Mouse (Mus musculus): ENCODE data around the gene Vnn3.

Vnn3 gene

DNA sequence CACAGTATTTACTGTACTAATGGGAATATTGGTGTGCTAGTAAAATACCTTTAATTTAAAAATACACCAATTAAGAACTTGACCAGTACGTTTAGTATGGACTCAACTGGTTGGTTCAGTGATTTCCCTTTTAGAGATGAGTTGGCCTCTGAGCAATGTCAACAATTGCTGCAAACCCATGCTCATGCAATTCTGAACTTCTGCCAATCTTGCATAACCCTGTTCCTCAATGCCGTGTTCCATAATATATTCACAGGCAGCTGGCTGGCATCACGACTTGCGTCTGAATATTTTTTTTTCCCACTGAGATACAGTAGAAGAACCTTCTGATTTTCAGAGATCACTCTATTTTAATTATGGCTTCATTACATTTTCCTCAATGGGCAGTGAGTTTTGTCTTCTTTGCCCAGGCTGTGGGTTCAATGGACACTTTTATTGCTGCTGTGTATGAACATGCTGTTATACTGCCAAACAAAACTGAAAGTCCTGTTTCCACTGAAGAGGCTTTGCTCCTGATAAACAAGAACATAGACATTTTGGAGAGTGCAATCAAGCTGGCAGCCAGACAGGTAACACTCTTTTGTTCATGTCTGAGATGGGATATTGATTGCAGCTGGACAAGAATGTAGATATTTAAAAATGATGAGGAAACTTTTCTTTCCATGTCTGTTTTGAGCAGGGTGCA lies at the start of gene Vnn3:
Gene Vnn3, plus strand, starts transcription at position 235 of the 685 bp plus-strand sequence.
- WGBS, result 55% methylated on average over 4 of the region's 4 CpGs

DNA sequence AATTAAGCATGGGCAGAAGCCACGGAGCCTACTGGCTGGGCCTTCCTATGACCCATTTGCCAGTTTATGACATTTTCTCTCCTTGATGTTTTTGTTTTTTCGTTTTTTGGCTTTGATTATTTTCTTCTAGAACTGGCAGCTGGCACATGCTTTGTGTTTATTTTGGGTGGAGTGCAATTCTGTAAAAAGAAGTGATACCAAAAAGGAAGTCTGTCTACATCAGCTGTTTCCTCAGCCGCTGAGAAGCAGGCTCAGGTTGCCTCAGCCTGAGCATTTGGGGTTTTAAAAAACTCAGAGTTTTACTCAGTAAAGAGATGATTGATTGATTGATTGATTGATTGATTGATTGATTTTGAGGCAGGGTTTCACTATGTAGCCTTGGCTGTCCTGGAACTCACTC lies 48.4 kb upstream of the Vnn3 start:
- 30% methylated on average over 3 of the region's 3 CpGs for WGBS

DNA sequence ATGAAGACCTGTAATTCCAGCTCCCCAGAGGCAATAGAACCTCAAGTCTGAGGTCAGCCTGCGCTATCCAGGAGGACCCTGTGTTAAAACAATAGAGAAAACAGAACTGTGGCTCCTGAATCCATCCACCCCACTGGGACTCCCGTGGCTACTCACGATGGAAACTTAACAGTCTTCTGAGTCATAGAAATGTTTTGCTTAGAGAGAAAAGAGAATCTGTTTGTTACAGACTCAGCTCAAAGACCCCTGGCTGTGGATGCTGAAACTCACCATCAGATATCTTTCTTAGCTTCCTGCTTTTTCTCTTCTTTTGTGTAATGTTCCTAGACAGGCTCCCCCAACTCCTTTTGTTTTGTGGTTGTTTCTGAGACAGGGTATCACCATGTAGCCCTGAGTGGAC lies 46.6 kb upstream of the Vnn3 start:
- WGBS, result 78% methylated on average over 3 of the region's 3 CpGs

DNA sequence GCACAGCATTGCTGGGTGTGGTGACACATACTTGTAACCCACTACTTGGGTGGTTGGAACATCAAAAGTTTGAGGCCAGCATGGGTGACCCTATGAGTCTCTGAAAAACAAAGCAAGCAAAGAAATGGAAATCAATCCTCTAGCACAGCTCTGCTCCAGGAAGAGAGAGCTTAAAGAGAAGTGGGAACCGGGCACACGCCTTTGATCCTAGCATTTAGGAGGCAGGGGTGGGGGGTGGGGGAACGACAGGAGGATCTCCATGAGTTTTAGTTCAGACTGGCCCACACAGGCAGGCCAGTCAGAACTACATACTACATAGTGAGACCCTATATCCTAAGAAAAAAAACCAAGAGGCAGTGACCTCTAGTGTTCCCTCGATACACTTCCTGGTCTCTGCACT lies 45.1 kb upstream of the Vnn3 start:
- WGBS, result 64% methylated on average over 4 of the region's 4 CpGs

DNA sequence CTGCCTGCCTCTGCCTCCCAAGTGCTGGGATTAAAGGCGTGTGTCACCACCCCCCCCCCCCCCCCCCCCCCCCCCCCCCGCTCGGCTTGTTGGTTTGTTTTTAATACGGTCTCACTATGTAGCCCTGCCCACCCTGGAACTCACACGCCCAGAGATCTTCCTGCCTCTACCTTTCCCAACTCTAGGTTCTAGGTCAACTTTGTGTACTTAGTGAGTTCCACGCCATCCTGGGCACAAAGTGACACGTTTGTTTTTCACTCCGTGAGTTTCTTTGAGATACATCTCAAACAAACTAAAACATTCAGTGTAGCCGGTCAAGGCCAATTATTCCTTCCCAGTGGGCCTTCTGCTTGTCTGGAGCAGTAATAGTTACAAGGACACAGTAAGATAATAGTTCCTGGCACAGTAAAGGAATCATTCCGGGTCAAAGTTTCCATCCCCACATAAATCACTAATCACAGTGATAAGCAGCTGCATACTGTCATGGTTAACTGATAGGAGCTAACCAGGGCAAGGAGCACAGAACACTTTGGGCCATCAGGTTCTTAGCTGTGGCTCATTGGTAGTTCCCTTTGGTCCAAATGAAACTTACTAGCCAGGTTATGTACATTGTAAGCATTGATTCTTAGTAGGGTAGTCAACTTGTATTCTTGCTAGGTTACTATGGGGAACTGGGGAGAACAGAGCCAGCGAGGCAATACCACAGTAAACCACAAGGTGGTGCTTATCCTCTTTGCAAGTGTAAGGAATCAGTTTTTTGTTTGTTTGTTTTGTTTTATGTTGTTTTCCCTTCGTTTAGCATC lies 39.4 kb upstream of the Vnn3 start:
- 70% methylated on average over 9 of the region's 12 CpGs for WGBS

DNA sequence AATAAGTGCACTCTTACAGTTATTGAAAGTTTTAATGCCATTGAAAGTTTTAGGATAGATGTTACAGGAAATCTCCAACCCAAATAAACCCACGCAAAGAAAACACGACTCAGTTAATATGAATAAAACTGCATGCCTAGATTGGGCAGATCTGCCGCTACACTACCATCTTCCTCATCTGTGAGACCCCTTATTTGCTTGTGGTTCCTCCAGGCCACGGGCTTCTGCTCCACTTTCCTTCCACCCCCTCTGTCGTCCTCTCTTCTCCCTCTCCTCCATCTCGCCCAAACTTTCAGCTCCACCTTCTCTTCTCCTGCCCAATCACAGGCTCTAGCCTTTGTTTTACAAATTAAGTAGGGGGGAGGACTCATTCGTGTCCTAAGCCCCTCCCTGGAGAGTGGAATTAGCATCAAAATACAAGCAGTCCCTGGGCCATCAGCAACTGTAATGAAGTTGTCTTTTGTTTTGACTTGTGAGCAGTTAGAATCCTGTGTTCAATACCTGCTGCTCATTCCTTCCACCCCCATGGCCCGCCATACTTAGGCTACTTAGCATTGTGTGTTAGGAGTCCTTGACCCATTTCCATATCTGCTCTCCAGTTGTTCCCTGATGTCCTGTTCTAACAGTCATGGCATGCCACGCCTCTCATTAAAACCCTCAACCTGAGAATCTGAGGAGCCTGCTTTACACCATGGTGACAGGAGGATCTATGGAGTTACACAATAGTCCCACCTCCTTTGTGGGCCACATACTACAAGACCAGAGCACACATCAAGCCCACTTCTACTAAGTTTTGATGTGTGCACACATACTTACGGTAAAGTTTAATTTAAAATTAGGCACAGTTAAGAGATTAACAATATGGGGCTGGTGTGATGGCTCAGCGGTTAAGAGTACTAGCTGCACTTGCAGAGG lies 38.2 kb upstream of the Vnn3 start:
- WGBS, result 67% methylated on average over 11 of the region's 11 CpGs

DNA sequence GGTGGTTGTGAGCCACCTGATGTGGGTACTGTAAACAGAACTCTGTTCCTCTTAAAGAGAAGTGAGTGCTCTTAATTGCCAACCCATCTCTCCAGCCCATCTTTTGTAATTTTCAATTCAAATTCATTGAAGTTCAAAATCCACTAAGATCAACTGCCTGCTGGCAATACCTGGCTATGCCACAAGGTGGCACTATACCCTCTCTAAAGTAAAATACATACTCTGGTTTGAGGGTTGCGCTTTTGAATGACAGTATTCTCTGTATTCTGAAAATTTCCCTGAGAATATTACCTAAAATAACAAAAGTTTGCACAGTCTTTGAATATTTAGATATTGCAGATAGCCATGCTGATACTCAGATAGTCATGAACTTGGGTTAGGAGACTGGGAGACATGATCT lies 36.1 kb upstream of the Vnn3 start:
- 23% methylated on average over 1 of the region's 1 CpGs for WGBS

DNA sequence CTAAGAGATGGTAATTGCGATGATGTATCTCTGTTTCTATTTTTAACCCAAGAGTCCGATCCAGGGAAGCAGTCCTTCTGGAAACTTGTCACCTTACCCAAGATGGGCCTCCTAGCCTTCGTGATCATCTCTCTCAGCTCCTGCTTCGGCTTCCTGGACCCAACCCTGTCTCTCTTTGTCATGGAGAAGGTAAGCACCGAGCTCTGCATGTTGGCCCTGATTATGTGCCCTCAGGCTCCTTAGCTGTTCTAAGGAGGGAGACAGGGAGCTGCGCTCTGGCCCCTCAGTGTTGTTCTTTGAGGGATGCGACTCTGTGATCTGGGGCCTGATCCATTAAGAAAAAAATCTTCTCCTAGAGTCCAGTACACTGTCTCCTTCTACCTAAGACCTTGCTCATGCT lies 35.0 kb upstream of the Vnn3 start:
- 88% methylated on average over 7 of the region's 7 CpGs for WGBS

DNA sequence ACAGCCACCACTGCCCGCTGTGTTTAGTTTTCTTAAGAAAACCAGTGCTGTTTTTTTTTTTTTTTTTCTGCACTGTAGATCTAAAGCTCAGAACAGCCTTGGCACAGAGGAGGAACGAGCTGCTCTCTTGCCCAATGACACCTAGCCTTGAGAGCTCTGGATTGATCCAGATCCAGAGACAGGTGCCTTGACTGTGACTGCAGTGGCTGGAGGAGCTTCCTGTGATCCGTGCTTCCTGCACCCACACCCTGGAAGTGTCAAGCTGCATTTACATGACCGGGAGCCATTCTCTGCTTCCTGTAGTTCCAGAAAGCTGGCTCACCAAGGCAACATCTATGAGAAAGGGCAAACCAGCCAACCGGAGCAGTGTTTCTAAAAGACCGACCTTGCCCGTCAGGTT lies 24.7 kb upstream of the Vnn3 start:
- WGBS, result 91% methylated on average over 7 of the region's 7 CpGs

DNA sequence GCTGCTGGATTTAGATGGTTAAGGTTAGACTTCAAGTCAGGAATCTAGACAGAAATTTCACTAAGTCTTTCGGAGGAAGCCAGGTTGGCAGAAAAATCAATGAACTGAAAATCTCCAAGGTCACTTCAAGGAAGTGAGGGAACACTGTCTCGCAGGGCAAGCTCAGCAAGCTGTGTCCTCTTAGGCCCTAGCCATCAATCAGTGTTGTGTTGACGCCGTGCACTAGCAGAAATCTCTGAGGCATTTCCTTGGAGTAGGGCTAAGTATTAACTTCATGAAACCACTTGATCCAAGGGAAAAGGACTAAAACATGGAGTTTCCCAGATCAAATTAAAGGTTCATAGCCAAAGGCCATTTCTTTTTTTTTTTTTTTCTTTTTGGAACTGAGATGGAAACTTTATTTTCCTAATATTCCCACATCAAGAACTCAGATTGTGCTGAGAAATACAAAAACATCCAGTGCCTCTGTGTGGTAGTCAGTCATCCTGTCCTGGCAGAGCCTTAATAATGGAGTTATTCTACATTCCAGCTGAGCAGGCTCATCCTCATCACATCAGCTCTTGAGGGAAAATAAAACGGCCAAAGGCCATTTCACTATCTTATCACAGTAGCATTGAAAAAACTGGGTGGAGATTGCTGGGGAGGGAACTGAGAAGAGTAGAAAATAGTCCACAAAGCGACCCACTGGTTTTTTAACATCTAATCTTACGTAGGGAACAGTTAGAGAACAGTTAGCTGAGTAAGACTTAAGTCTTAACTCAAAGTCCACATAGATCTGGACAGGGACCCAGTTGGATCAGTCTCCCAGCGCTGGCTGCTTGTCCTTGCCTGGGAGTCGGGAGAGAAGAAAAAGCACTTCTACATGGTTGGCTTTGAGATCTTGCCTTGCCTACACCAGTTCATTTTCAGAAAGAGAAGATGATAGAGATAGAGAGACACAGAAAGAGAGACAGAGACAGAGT lies 15.0 kb upstream of the Vnn3 start:
- WGBS, result 84% methylated on average over 9 of the region's 9 CpGs

DNA sequence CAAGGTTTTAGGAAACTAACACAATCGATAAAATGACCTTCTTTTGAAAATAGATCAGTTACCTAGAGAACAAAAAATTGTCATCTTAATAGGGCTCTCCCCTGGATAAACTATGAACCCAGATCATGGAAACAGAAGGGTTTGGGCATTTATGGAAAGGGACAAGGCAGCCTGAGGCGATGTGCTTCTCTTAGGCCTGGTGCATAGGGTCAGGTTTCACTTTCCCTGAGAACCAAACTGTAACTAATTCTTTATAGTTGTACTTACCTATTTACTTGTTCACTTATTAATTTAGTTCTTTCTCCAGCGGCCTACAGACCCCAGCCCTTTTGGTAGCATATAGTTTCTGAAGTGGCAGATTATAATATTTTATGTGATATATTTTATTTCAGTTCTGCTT lies 14.1 kb upstream of the Vnn3 start:
- WGBS, result 93% methylated on average over 3 of the region's 3 CpGs

DNA sequence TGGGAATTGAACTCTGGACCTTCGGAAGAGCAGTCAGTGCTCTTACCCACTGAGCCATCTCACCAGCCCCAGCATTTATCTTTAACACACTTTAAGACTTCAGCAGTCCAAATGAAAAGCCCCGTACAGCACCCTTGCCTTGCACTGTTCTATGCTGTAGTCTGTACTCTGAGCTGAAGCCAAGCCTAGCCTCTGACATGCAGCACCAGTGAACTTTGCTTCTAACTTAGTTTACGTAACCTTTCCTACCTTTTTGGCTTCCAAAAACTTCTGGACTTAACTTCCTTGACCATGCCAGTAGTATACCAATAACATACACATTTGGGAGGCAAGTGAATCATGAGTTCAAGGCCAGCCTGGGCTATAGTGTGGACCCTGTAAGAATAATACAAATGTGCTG lies 12.4 kb upstream of the Vnn3 start:
- 94% methylated on average over 3 of the region's 3 CpGs for WGBS

DNA sequence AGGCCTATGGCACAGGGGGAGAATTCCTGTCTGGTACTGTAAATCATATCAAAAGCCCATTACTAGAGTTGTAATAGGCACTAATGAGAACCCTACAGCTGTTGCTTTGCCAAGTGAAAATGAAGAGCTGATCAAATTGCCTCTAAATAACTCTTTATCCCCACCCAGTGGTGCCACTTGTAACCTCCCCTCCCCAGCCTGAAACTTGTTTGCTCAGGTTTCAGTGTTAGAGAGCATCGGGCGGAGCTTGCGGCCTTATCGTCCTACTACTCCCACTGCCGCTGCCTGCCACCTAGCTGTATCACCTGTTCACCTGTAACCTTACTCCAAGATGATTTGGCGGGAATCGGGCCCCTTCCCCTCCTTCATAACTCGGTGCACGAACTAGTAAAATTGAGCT lies 11.9 kb upstream of the Vnn3 start:
- WGBS, result 79% methylated on average over 9 of the region's 9 CpGs

DNA sequence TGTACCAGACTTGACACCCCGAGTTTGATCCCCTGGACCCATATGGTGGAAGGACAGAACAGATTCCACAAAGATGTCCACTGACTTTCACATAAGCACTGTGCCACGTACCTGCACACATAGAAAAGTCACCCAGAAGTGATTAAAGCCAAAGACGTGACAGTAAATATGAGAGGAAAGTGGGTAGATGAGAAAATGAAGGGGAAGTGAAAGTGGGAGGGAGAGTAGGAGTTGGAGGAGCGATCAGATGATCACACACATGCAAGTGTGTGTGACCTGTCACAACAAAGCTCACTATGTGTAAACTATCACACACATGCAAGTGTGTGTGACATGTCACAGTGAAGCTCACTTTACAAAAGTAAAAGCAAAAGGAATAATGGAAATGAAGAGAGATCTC lies 10.8 kb upstream of the Vnn3 start:
- WGBS, result 79% methylated on average over 4 of the region's 4 CpGs

DNA sequence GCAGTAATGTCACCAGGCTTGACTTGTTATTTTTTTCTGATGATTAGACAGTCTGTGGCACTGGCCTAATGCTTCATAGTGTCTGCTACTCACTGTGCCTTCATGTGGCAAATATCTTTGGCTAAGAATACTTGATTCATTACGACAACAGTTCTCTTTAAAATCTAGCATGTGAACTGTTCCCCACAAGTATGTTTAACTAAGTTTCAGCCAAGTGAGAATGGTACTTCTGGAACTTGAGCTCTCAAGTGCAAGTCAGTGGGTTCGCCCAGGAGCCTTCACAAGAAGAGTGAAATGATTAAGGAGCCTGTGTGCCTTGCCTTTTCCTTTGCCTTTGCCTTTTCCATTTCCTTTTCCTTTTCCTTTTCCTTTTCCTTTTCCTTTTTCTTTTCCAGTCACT lies 834 bp downstream of the Vnn3 start:
- 75% methylated on average over 2 of the region's 2 CpGs for WGBS

DNA sequence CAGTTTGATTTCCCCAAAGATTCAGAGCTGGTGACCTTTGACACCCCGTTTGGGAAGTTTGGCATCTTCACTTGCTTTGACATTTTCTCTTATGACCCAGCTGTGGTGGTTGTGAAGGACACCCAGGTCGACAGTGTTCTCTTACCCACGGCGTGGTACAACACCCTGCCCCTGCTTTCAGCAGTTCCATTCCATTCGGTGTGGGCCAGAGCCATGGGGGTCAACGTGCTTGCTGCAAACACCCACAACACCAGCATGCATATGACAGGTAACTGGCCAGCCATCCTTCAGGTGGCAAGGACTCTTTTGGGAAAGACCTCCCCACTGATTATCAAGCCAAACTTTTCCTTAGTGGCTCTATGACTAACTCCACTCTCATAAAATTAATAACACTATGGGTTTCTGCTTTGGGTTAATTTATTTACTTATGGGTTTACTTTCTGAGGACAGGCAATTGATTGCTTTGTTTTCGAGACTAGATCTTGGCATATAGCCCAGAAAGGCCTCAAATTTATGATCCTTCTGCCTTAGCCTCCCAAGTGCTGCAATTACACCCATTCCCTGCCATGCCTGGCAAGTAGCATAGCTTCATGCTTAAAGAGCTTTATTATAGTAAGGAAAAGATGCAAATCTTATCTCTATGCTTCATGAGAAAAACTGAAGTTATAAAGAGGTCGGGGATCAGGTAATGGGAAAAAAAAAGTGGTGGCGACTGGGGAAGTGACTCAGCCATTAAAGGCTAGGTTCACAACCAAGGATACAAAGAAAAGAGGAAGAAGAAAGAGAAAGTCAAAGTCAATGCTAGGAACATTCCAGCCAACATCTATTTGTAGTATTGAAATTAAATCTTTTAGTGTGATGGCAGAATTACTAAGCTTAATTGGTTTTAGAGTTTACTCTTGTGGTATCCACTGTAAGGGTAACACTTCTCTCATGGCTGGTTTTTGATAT lies 13.4 kb downstream of the Vnn3 start:
- WGBS, result 80% methylated on average over 9 of the region's 9 CpGs

DNA sequence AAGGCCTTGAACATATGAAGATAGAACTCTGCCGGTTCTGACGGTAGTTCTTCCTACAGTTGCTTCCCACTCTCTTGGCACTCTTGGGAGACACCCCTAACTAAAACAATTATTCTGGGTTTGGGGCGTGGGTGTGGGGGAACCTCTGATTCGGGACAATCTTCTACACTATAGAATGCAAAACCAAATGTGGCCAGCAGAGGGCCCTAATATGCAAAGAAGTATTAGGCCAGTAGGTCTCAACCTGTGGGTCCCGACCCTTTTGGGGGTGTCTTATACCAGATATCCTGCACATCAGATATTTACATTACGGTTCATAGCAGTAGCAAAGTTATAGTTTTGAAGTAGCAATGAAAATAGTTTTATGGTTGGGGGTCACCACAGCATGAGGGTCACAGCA lies 29.4 kb downstream of the Vnn3 start:
- 78% methylated on average over 6 of the region's 6 CpGs for WGBS

DNA sequence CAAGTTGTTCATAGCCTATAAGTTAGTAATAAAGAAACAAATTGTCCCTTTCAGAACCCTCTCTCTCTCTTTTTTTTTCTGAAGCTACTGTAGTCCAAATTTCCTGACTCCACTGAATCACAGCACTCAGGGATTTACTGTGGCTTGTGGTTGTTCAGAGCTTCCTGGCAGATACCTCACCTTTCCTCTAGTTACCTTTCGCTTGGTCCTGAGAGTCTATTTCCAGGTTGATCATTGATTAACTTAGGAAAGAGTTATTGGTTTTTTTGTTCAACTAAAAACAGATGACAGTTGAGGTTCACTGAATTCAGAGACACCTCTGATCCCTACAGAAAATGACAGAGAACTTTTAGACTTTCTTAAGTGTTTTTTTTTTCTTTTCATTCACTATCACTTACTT lies 33.6 kb downstream of the Vnn3 start:
- WGBS, result 98% methylated on average over 1 of the region's 1 CpGs

DNA sequence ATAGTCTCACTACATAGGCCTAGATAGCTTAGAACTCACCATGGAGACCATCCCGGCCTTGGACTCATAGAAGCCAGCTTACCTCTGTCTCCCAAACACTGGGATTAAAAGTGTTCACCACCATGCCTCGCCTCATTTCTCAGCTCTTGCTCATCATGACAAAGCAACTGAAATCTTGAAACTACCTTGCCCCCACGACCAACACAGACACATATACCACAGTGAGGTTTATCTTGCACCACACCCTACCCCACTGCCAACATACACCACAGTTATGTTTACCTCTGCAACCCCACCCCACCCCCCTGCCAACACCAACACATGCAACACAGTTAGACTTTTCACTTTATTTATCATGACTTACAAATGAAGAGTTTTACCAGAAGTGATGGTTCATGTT lies 34.8 kb downstream of the Vnn3 start:
- WGBS, result 82% methylated on average over 3 of the region's 3 CpGs

DNA sequence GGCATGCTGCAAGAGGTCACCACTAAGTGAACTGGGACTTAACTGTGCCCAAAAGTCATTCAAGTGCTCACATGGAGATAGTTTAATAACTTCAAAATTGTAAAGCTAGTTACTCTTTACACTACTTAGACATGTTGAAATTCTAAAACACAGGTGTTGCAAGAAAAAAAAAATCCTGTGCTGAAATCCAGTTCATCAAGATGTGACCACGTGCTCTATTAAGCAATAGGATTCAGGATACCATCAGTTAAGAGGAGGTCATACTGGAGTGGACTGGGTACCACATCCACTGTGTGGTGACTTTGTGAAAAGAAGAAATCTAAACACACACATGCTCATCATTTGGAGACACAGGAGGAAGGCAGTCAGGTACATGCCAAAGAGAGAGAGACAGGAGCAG lies 41.7 kb downstream of the Vnn3 start:
- 98% methylated on average over 1 of the region's 1 CpGs for WGBS
